Mouse (Mus musculus): Measurements from ENCODE around the gene Hspa12a.

The Hspa12a gene

DNA sequence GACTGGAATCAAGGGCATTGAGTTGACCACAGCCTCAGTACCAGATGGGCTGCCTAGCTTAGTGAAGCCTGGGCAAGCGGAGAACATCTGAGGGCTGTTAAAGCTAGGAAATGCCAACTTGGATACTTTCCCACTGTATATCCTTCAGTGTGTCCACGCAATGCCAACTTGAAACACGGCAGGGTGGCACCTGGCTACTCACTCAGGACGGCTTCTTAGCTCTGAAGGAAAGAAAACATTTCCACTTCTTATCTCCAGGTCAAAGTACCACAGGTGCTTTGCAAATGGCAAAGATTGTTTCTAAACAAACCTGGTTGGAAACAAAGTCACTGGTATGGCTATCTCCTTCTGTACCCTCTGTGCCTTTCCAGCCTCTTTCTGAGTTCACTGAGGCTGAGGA is 184.6 kb downstream of the Hspa12a start:
- no peak for DNase-seq (ENCODE audit: low read depth, low spot score)

DNA sequence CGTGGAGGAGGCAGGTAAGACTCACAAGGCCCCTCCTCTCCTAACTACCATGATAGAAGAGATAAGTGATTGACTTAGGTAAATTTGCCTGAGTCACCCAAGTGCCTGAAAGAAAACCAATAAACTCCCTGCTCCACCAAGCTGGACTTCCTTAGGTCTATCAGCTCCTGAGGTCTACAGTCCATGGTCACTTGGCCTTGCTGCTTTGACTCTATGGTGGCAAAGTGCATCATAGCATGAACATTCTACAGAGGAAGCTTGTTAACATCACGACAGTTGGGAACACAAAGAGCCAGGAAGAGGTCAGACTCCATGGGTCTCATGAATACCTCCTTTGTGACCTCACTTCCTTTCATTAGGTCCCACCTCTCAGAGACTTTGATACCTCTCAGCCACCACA is 191.9 kb downstream of the Hspa12a start:
- DNase-seq (ENCODE audit: low read depth, low spot score) = no peak

DNA sequence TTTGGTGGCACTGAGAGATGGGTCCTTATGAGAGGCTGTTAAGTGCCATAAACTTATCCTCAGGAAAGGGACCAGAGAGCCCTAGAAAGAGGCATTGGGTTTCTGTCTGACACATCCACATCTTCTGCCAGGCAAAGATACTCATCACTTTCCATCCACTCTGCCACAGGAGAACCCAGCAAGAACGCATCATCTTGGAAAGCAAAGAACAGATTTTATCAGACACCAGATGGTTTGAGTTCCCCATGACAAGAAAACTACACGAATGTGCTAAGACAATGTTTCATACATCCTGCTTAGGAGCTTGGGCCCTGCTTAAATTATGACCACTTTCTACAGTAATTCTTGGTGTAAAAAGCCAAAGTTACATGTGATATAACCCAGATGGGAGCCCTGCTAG is 192.6 kb downstream of the Hspa12a start:
- DNase-seq (ENCODE audit: low read depth, low spot score) = no peak

DNA sequence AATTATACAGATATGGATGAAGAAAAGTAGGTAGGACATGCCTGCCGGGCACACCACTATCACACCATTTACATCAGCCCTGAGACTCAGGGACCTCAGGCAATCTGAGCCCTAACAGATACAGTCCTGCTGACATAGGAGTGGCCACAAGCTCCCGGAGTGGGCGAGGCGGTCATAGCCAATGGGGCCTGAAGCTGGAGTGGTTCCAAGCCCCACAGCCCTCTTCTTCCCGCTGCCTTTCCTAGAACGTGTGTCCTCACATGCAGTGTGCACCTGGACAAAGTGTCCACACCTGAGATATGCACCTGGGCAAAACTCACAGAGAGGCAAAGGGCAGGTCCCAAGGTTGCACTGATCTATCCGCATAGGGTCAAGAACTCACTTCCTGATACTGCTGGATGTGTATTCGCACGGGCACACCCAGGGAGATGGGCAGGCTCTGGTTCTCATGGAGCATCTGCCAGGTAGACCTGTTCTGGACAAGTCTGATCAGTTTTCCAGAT is 195.9 kb downstream of the Hspa12a start:
- DNase-seq (ENCODE audit: low read depth, low spot score) = no peak
